Mouse (Mus musculus) erythroblast, embryonic 14.5 days (primary cell): ENCODE data around the gene Scrn3. TPM values are rescaled to one million over a fixed set of nuclear protein-coding genes. Genes with fewer than 3 reads are reported as not detected.

ENCODE experiments used
- H3K27me3 ChIP-seq: 2 replicates; pipeline ENCODE4 v1.6.1; 2012; ENCODE audit warnings: inconsistent platforms; ENCODE audit not compliant: control insufficient read depth
- H3K36me3 ChIP-seq: 2 replicates; pipeline ENCODE4 v1.6.1; 2012; ENCODE audit warnings: mild to moderate bottlenecking, inconsistent platforms; ENCODE audit not compliant: control insufficient read depth
- H3K4me1 ChIP-seq: 2 replicates; pipeline ENCODE4 v1.6.1; 2012; ENCODE audit warnings: inconsistent platforms; ENCODE audit not compliant: control insufficient read depth
- H3K4me3 ChIP-seq: replicated peaks from 2 replicates; pipeline ENCODE3; 2012; ENCODE audit warnings: moderate library complexity, mild to moderate bottlenecking, inconsistent platforms
- H3K9me3 ChIP-seq: 2 replicates; pipeline ENCODE4 v1.6.1; 2012; ENCODE audit warnings: low read length, inconsistent platforms, mixed read lengths; ENCODE audit not compliant: control insufficient read depth
- GATA1 ChIP-seq: IDR thresholded peaks from 2 replicates; pipeline ENCODE4 v1.6.1; 2012; ENCODE audit warnings: low read length, inconsistent platforms, mixed read lengths
- TAL1 ChIP-seq: IDR thresholded peaks from 3 replicates; pipeline ENCODE4 v1.6.1; 2012; ENCODE audit warnings: low read length, inconsistent platforms, mixed read lengths
- polyA plus RNA-seq: library from polyadenylated mRNA; stranded (reverse); fragments of >175 nt; gene quantifications from 2 replicates; pipeline ENCODE4 v1.2.3, GENCODE M21; 2012

Scrn3 gene
- polyA plus RNA-seq: 0.56 and 1.1 TPM in 2 replicates

DNA sequence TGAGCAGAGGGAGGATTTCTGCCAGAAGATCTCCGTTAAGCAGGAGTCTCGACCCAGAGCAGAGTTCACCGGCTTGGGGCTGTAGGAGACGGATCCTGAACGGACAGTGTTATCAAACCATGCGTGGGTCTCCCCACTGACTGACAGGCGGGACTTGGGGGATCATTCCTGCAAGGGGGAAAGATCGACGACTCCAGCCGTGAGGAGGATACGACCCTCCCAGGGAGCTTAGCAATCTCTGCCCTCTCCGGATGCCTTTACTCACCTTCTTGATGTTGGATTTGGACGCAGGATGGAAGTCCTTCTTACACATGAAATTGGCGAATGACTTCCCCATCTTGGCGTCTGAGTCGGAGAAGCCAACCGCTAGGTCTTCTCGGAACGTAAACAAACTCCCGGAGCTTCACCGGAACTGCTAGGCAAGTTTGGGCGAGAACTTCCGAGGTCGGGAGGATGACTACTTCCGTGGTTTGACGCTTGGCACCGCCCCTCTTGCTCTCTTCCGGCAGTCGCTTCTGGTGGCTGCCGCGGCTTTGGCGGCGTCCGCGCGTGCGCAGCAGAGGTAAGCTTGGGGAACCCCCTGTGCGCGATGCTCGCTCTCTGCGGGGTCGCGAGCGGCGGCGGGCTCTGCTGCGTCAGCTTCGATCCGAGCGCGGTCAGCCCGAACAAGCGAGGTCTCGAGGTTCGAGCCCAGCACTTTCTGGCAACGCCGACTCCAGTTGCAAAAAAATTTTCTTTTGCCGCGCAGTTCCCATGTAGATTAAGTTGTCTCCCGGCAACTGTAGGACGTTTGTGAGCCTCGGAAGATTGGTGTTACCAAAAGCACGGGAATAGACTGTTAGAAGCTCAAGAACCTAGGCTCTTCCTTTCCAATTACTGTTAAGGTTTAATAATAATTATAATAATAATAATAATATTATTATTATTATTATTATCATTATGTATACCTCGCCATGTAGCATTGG, at the start of gene Scrn3, which contains the start of gene Cir1:
Gene Scrn3 (plus strand): TSS at position 450 of the 965 bp plus-strand sequence.
Gene Cir1 (minus strand): TSS at position 550 of the 965 bp plus-strand sequence.
- H3K4me3 ChIP-seq: peak within 1 kb of the TSS; percentile 90
- no peaks in the 10 kb centered on the region for H3K27me3 ChIP-seq
- peaks cover 45% of the 10 kb centered on the region for H3K4me1 ChIP-seq
- no peak for TF ChIP-seq GATA1
- TF ChIP-seq TAL1: no peak
- H3K9me3 ChIP-seq: no peaks in the 10 kb centered on the region
- peaks cover 60% of the 10 kb centered on the region for H3K36me3 ChIP-seq

GRCm38 (mm10) chr2:73263172-73263765, 49.1 kb upstream of the Scrn3 start:
- TF ChIP-seq TAL1: no peak
- no peak for TF ChIP-seq GATA1
- peaks cover 81% of the 10 kb centered on the region for H3K27me3 ChIP-seq

DNA sequence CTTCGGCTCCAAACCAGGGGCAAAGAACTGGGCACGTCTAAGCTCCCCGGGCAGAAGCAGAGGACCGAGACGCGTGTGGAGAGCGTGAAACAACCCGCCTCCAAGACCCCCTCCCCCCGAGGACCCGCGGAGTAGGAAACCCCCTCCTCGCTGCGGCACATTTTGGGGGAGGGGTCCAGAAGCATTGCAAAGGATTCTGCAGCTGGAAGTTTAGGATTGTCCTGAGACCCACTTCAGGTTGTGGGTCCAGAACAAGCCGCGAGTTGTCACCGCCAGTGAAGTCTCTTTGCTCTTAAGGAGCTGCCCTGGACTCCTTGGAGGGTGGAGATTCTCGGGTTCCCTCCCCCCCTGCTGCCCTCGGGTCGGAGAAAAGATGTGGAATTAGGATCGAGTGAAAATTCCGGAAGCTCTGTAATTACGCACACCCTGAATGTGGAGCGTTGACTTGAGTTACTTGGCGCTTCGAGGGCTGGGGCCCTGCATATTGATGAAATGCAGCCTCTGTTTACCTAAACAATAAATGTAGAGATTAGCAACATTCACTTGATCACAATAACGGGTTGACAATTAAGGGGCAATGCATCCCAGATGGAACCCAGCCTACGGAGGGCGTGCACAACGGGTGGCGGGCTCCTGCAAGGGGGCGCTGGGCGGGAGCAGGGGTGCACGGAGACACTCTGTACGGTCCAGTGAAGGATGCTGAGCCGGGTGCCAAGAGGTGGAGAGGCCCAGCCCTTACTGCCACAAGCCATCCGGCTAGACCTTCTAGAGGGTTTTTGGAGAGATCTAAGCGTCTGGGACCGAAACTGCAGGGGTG, 48.4 kb upstream of the Scrn3 start:
- Histone ChIP-seq H3K9me3 (peaks cover 6% of the 10 kb centered on the region), H3K4me1 (no peaks in the 10 kb centered on the region; the same call in 1 of the 2 replicates), H3K4me3 (no peak overlapping the region), H3K27me3 (peaks cover 82% of the 10 kb centered on the region), H3K36me3 (no peaks in the 10 kb centered on the region)
- TF ChIP-seq GATA1: no peak
- no peak for TF ChIP-seq TAL1

More at GRCm38 (mm10) chr2:73263172-73263765, 49.1 kb upstream of the Scrn3 start:
- Histone ChIP-seq H3K9me3 (peaks cover 5% of the 10 kb centered on the region), H3K36me3 (no peaks in the 10 kb centered on the region), H3K4me1 (no peaks in the 10 kb centered on the region; the same call in 1 of the 2 replicates), H3K4me3 (no peak overlapping the region)

DNA sequence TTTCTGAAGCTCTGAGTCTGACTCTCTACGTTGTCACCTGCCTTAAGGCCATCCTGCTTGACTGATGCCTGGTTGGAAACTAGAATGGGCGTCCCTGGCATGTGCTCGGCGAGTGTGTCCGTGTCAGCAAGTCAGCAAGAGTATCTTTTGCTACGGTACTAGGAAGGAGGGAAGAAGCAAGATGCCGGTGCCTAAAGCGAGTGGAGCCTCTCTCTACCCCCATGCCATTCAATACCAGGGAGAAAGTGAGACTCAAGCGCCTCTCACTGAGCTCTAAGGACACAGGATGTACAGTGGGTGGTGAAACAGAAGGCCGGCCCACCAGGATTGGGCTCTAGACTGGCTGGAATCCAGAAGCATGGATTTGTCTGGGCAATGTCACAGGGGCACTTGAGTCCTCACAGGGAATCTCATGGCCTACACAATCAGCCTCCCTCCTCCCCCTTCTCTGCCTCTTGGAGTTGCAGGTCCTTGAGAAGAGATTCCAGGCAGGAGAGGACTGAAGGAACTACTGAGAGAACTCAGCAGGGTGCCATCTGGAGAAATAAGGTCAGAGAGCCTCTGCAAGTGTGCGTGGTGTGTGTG, 47.7 kb upstream of the Scrn3 start:
- Histone ChIP-seq H3K4me1 (no peaks in the 10 kb centered on the region; the same call in 1 of the 2 replicates), H3K4me3 (no peak overlapping the region), H3K9me3 (peaks cover 6% of the 10 kb centered on the region), H3K27me3 (peaks cover 87% of the 10 kb centered on the region), H3K36me3 (no peaks in the 10 kb centered on the region)
- no peak for TF ChIP-seq GATA1
- TF ChIP-seq TAL1: no peak

- Histone ChIP-seq H3K36me3 (no peaks in the 10 kb centered on the region), H3K4me3 (no peak overlapping the region), H3K4me1 (no peaks in the 10 kb centered on the region; the same call in 1 of the 2 replicates), H3K27me3 (peaks cover 98% of the 10 kb centered on the region), H3K9me3 (peaks cover 8% of the 10 kb centered on the region)
- TF ChIP-seq TAL1: no peak
- no peak for TF ChIP-seq GATA1
These were observed 46.4 kb upstream of the Scrn3 start for GRCm38 (mm10) chr2:73266011-73266410.

DNA sequence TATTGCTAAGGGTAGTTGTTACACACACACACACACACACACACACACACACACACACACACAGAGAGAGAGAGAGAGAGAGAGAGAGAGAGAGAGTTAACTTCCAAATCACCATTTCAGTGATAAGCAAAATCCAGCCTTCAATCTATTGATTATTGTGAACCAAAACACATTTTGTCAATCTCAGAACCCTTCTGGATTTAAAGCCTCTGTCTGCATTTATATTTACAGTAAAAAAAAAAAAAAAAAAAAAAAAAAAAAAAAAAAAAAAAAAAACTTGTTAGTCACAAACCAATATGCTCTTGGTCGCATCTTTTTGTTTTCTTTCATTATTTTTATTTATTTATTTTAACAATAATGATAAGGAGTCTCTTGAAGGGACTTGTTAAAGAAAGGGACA, 45.8 kb upstream of the Scrn3 start:
- H3K4me1 ChIP-seq: peaks cover under 1% of the 10 kb centered on the region
- no peak overlapping the region for H3K4me3 ChIP-seq
- H3K36me3 ChIP-seq: no peaks in the 10 kb centered on the region
- peaks cover 100% of the 10 kb centered on the region for H3K27me3 ChIP-seq
- peaks cover 11% of the 10 kb centered on the region; the same call in 1 of the 2 replicates for H3K9me3 ChIP-seq
- TF ChIP-seq GATA1: no peak
- TF ChIP-seq TAL1: no peak

DNA sequence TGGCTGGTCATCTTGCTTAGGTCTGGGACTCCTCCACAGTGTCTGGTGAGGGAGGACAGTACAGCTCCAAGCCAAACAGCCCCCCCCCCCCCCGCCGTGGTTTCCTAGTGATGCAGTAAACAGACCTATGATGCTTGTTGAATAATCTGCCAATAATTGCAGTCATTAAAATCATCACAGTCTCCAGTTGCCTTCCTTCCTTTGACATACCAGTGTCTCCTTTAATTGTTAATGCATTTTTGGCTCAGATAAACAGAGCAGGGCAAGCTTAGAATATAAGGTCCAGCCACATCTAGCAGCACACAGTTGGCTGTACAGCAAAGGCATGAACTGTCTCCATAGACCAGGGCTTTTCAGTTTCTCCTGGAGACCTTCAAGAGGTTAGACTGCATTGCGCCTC, 45.2 kb upstream of the Scrn3 start:
- H3K36me3 ChIP-seq: no peaks in the 10 kb centered on the region
- H3K27me3 ChIP-seq: peaks cover 100% of the 10 kb centered on the region
- no peak overlapping the region for H3K4me3 ChIP-seq
- H3K9me3 ChIP-seq: peaks cover 14% of the 10 kb centered on the region; the same call in 1 of the 2 replicates
- no peak for TF ChIP-seq GATA1
- TF ChIP-seq TAL1: no peak
- H3K4me1 ChIP-seq: peaks cover 3% of the 10 kb centered on the region

- H3K9me3 ChIP-seq: peaks cover 17% of the 10 kb centered on the region; the same call in 1 of the 2 replicates
- peaks cover 6% of the 10 kb centered on the region for H3K4me1 ChIP-seq
- no peak overlapping the region for H3K4me3 ChIP-seq
- peaks cover 100% of the 10 kb centered on the region for H3K27me3 ChIP-seq
- H3K36me3 ChIP-seq: no peaks in the 10 kb centered on the region
- no peak for TF ChIP-seq TAL1
- no peak for TF ChIP-seq GATA1
These were observed 44.6 kb upstream of the Scrn3 start for GRCm38 (mm10) chr2:73267818-73268217.
